Mouse (Mus musculus): ENCODE data around the gene Kcnk2.
A peak's percentile ranks its signal among the peaks of the same experiment; 100 is the strongest.

Kcnk2 gene

DNA sequence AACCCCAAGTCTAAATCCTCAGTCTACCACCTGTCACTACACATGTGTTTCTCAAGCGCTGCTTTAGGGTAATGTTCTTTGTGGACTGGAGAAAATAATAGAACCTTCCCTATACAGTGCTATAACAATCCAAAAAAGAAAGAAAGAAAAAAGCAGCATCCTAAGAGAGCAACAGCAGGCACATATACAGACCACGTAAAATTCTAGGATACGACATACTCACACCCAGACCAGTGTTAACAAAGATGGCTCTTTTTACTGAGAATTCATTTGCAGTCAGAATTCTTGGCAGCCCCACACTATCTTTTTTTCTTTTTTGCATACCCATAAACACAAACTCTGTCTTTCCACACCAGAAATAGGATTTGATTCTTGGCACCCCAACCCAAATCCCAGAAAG, 187.6 kb downstream of the Kcnk2 start:
- DNase-seq, result no peak

DNA sequence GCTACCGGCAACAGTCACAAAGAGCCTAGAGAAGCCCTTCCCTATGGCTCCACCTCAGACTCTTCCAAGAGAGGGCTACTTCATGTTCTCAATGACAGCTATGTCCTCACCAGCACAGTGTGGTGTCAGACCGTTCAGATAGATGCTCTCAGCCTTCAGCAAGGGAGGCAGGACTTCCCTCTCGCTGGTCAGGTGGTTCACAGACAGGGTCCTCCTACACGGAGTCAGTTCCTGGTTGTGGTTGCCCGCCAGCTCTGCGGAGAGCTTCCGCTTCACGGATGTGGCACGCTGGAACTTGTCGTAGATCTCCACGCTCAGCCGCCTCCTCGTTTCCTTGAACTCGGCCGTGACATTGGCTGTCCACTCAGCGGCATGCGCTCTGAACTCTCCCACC, 192.4 kb downstream of the Kcnk2 start:
- DNase-seq, result no peak

DNA sequence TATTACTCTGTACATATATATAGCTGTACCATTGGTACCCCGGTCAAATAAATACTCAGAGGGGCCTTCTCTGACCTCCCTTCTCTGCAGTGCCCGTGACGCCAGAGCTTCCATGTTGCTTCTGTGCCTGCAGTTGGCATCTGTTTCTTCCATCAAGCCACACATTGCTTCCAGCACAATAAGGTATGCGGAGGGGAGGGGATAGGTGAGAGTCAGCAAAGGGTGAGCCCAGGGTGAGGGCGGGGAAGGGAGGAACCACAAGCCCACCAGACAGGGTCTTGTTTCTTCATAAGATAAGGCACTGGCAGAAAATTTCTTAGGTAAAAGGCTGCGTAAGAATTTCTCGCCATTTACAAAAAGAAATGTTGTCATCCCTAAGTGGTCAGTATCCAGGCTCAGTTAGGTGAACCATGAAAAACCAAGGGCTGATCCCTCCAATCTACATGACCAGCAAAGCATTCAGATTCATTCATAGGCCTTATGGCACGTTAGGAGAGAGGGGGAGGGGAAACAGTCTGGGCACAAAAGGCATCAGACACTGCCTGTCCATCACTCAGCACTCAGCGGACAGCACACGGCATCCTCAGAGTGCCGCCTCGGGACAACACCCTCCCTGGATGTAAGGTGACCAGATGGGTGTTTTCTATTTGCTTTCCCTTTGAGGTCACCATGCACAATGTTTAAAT, 192.9 kb downstream of the Kcnk2 start:
- DNase-seq, result no peak

DNA sequence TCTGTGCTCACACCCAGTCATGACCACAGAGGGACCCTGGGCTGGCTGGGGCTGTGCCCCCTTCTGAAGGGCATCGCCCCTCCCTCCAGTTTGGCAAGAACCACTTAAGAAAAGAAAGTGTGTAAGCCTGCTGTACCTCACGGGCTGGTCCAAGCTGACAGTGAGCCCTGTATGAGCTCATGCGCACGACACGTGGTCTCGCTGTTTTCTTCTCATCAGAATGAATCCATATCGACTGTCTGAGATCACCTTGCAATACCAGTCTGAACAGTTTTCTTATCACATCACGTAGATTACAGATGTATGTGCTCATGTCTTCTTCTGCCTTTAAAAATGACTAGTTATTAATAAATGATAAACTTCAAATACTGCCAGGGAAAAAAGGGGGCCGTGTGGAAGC, 193.5 kb downstream of the Kcnk2 start:
- DNase-seq, result no peak

DNA sequence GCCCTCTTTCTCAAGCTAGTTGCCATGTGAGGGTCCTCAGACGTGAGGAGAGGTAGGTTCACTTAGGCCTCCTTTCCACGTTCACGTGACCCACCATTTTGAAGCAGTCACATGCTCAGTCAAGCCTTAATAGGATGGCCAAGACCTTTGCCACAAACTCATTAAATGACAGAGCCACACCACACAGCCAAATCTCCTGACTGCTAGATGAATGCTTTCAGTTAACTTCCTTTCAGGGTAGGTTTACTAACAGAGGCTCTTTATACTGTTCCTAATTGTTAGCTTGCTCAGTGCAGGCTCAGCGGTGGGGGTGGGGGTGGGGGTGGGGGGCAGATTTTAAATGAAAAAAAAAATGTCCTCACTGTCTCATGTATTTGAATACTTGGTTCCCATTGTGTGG, 206.3 kb downstream of the Kcnk2 start:
- no peak for DNase-seq

DNA sequence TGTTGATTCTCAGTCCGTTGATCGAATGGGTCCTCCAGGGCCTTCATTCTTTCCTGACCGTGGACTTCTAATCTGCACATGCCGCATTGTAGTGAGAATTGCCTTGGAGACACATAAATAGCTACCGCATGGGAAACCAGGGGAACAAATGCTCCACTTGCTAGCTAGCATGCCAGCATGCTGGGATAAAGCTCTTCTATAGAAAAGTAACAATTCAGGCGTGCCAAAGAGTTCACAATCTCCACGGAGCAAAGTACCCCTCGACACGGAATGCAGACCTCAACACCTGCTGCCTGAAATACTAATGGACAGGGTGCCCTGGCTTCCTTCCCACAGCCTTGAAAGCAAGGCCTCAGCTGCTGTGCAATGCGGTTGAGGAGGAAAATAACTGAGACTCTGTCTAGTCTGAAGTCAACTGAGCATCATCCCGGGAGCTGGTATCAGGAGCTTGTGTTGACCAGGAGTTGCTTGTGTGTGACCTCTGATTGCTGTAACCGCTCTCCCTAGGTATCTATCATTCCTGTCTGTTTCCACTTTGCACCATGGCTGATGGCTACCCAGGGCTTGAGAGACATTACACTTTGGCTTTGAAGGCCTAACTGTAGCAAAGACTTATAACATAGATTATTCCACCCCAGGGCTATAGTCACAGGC, 214.2 kb downstream of the Kcnk2 start:
- DNase-seq, result no peak

DNA sequence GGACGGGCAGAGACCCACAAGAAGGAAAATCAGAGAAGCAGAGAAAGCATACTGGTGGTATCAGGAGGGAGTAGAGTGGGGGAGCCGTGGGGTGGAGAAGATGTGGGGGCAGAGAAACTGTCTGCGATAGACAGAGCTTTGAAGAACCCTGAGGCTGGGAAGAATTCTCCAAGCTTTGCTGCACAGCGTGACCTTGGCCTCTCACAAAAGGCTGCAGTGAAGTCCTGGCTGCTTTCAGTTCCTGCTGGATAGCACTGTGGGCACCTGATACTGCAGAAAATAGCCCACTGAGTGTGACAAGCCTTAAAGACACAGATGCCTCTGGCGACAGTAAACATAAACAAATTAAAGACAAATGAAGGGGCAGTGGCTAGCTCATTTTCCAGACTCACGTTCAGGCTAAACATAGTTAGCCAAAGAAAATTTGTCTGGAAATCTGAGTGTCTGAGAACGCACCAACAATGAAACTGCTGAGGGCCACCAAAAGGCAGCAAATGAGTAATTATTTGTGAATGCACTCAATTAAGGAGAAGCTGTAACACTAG, 216.8 kb downstream of the Kcnk2 start:
- DNase-seq, result no peak

DNA sequence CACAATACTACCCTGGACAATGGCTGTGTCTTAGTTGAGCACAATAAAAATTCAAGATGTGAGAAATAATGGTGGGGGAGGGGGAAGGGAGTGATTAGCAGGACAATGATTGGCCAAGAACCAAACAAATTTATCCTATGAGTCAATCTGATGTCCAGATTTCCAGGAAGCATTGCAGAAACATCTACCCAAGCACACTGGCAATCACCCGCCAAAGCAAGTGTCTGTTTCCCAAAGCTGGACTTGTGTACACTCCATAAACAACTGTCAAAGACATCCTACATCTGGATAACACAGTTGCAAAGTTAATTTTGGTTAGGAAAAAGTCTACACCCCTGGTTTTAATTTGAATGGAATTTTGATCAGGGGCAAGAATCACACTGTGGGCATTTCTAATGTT, 224.3 kb downstream of the Kcnk2 start:
- DNase-seq, result peak; percentile 7 to 57

DNA sequence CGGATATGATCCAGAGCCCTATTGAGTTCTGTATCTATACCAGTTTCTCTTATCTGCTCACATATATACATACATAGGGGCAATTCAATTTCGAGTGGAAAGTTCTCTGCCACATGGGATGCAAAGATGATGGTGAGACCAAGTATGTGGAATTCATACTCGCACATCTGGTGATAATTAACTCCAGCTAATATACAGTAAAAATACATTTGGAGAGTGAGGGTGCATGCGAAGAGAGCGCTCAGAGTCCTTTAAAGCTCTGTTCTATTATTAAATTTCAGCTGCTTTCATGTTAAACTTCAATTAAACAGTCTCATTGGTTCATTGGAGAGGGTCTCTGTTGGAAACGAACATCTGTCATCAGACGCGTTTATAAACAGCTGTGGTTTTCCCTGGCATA, 228.6 kb downstream of the Kcnk2 start:
- DNase-seq, result no peak

DNA sequence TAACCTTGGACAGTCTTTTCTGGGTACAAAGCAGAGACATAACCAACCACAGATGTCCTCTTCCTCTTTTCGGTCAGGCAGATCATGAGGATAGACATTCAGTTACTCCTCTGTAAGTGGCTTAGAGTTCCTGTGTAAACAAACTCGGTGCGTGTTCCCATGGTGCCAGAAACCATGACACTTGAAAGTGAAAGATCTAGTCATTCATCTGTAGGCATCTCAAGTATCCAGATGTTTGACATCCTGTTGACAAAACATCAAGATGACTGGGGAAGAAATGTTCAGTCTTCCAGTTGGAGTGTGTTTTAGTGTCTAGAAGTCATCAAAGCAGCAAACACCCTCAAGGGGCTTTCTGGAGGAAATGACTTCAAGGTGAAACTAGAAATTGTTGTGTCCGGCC, 230.9 kb downstream of the Kcnk2 start:
- DNase-seq, result no peak

DNA sequence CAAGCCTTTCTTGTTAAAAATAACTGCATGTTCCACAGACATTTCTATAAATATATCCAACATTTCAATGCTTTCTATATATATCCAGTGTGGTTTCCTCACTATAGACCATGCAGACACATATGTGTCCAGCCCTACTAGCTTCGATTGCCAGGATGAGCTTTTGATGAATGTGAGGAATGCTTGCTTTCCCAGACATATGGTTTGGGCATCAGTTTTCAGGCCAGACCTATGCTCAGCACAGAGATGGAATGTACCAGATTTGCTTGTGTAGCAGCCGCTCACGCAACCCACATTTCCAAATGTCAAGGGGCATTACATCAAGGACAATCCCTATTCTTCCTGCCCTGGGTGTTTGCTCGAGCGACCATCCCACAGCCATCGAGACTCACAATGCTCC, 236.3 kb downstream of the Kcnk2 start:
- DNase-seq, result no peak

DNA sequence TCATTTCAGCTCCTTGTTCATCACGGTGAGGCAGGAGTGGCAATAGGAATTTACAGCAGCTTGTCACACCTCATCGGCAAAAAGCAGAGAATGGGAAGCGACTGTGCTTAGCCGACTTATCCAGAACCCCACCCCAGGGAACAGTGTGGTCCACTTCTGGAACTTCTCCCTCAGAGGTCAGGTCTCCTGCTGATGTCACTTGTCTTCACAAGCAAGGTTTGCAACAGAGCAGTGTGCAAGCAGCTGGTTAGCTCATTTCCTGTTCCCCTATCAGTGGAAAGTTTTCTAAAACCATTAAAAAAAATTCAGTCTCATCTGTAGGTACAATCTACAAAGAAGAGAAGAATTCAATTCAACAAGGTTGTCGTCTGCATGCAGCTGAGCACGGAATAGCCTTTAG, 236.9 kb downstream of the Kcnk2 start:
- no peak for DNase-seq

DNA sequence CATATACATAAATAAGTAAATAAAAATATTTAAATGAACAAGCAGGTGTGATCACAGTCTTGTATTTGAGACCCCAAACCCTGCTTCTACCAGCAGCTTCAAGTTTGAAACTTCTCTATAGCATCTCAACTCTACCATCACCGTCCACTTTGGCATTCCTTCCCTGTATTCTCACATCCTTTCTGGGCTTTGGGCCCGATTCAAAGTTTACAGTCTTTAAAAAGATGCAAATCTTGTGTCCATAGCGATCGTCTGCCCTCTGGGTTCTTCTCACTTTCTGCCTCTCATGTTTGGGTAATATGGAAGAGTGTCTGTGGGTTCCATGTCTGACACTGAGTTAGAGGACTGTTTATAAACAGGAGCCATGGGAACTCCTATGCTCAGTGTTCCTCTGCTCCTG, 237.4 kb downstream of the Kcnk2 start:
- no peak for DNase-seq

DNA sequence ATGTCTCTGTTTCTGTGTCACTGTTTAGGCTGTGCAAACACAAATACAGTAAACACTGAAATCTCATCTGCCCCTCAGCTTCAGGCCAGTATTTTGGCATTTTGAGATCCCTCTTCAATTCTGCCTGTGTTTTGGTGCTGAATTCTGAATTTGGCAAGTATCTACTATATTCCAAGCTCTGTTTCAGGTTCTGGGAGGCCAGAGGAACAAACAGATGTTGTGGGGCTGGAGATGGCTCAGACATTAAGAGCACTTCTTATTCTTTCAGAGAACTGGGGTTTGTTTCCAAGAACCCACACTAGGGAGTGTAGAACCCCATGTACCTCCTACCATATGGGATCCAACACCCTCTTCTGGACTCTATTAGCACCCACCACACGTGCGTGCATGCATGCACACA, 237.8 kb downstream of the Kcnk2 start:
- DNase-seq, result no peak
